Mouse (Mus musculus) stomach, postnatal 0 days (tissue): ENCODE measurements at regions not wholly inside any gene's neighbourhood (a gene's known extent, or its start where the extent isn't known, plus 50 kb on each side); places are given as distances from the start of the nearest gene placed in this dataset.

Experiments
- ATAC-seq: fragments of 200-750 bp; cut with Nextera tagmentation; 2 replicates; pipeline ENCODE4 v1.8.0; 2017; ENCODE audit not compliant: low FRiP score, low TSS enrichment
- DNase-seq: peaks from one replicate; pipeline ENCODE4 v3.0.0-alpha.2; 2016; ENCODE audit warnings: low spot score
- H3K27ac ChIP-seq: fragments of 300-500 bp; sonication (generic); replicated peaks from 2 replicates; pipeline ENCODE4 v1.5.1; 2014; ENCODE audit warnings: mild to moderate bottlenecking, control low read depth
- H3K27me3 ChIP-seq: fragments of 300-500 bp; sonication (generic); 2 replicates; pipeline ENCODE4 v1.6.1; 2014; ENCODE audit warnings: low read length; ENCODE audit not compliant: control insufficient read depth, insufficient read depth
- H3K36me3 ChIP-seq: fragments of 300-500 bp; sonication (generic); 2 replicates; pipeline ENCODE4 v1.6.1; 2014; ENCODE audit warnings: low read length, mixed read lengths; ENCODE audit not compliant: control insufficient read depth, insufficient read depth
- H3K4me1 ChIP-seq: fragments of 300-500 bp; sonication (generic); replicated peaks from 2 replicates; pipeline ENCODE4 v1.6.1; 2014; ENCODE audit warnings: antibody characterized with exemption; ENCODE audit not compliant: control insufficient read depth, insufficient read depth
- H3K4me2 ChIP-seq: fragments of 300-500 bp; sonication (generic); replicated peaks from 2 replicates; pipeline ENCODE4 v1.6.1; 2014; ENCODE audit warnings: low read depth, mild to moderate bottlenecking, control low read depth, moderate library complexity
- H3K4me3 ChIP-seq: fragments of 300-500 bp; sonication (generic); 2 replicates; pipeline ENCODE4 v1.5.1; 2014; ENCODE audit warnings: low read depth, low read length, control low read depth
- H3K9ac ChIP-seq: fragments of 300-500 bp; sonication (generic); 2 replicates; pipeline ENCODE4 v1.6.1; 2014; ENCODE audit warnings: mild to moderate bottlenecking, low read length, control low read depth, mixed read lengths
- H3K9me3 ChIP-seq: fragments of 300-500 bp; sonication (generic); 2 replicates; pipeline ENCODE4 v1.6.1; 2016; ENCODE audit warnings: low read length; ENCODE audit not compliant: control insufficient read depth
- CTCF ChIP-seq: IDR thresholded peaks from 2 replicates; pipeline ENCODE4 v1.5.1; 2016; ENCODE audit warnings: antibody characterized with exemption, low read depth, mild to moderate bottlenecking, moderate library complexity
- EP300 ChIP-seq: optimal IDR thresholded peaks from 2 replicates; pipeline ENCODE3; 2016; ENCODE audit warnings: antibody characterized with exemption
- WGBS: fragments of 180-500 bp; shearing (Covaris S2); extraction: QIAGEN DNeasy Blood & Tissue Kit; methylation state at CpG from one replicate; pipeline ENCODE4 v1.1.7; 2014; 5-methylcytosine and 5-hydroxymethylcytosine counted together

DNA sequence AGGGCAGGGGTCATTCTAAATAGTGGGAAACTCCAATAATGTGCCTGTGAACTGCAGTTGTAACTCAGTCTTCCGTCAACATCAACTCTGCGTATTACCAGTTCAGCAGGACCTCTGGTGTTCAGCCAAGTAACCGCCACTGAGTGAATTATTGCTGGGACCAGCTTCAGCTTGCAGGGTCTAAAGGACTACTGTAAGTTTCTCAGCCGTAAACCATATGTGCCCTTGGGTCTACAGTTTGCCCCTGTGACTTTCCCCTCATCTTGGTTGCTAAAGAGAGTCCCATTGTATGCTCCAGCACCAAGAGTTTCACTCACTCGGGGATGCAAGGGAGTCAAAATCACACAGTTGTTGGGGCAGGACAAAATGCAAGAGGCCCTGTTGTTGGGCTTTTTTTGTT lies 399.6 kb upstream of the Atp11b start:
- no peaks in the 10 kb centered on the region for H3K4me1 ChIP-seq
- H3K27ac ChIP-seq, result no peak overlapping the region
- 40% methylated on average over 5 of the region's 5 CpGs for WGBS
- H3K4me3 ChIP-seq, result no peak overlapping the region
- ATAC-seq, result no peak
- H3K4me2 ChIP-seq, result no peak overlapping the region
- DNase-seq, result no peak
- H3K36me3 ChIP-seq, result no peaks in the 10 kb centered on the region
- no peak overlapping the region for H3K9ac ChIP-seq
- H3K27me3 ChIP-seq, result no peaks in the 10 kb centered on the region
- TF ChIP-seq EP300, result no peak
- TF ChIP-seq CTCF, result no peak
- H3K9me3 ChIP-seq, result no peaks in the 10 kb centered on the region

DNA sequence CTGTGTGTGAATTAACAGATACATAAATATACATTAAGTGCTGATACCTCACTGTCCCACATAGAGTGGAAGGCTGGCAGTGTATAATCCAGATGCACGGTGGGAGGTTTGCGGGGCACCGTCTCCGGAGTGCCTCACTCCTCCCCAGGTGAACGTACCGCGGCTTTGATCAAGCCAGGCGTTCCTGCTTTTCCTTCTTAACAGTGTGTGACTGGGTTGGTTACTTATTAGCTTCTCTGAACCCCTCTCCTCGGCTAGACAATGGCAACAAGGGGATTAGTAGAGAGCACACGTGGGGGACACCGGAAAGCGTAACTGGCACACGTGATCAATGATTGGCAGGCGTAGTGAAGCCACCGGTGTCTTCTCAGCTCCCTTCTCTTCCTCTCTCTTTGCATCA lies 396.8 kb upstream of the Atp11b start:
- DNase-seq, result no peak
- H3K4me2 ChIP-seq, result no peak overlapping the region
- no peaks in the 10 kb centered on the region for H3K27me3 ChIP-seq
- no peaks in the 10 kb centered on the region for H3K36me3 ChIP-seq
- H3K4me1 ChIP-seq, result no peaks in the 10 kb centered on the region
- no peak overlapping the region for H3K9ac ChIP-seq
- TF ChIP-seq CTCF, result no peak
- no peak for TF ChIP-seq EP300
- no peak overlapping the region for H3K27ac ChIP-seq
- ATAC-seq, result no peak
- no peaks in the 10 kb centered on the region for H3K9me3 ChIP-seq
- 58% methylated on average over 15 of the region's 15 CpGs for WGBS
- H3K4me3 ChIP-seq, result no peak overlapping the region

DNA sequence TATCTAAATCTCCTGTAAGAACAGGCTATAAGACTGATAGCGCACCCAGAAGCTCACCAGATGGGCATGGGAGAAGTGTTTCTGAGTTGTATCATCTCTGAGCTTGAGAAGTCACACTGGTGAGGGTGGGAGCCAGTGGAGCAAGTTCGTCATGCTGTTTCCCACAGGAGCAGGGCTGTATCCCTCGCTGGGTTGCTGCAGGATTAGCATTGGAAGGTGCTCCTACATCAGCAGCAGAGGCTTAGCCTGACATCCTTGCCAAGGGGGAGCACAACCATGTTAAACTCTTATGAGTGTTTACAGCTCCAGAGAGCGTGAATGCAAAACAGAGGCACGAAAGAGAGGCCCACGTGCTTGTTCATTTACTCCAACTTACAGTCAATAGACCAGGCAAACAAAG lies 395.4 kb upstream of the Atp11b start:
- WGBS, result 59% methylated on average over 6 of the region's 6 CpGs
- no peak for DNase-seq
- Histone ChIP-seq H3K27ac (no peak overlapping the region), H3K27me3 (no peaks in the 10 kb centered on the region), H3K9me3 (no peaks in the 10 kb centered on the region), H3K9ac (no peak overlapping the region), H3K4me2 (no peak overlapping the region), H3K4me1 (no peaks in the 10 kb centered on the region), H3K4me3 (no peak overlapping the region), H3K36me3 (no peaks in the 10 kb centered on the region)
- TF ChIP-seq EP300 (no peak), CTCF (no peak)
- ATAC-seq, result no peak

DNA sequence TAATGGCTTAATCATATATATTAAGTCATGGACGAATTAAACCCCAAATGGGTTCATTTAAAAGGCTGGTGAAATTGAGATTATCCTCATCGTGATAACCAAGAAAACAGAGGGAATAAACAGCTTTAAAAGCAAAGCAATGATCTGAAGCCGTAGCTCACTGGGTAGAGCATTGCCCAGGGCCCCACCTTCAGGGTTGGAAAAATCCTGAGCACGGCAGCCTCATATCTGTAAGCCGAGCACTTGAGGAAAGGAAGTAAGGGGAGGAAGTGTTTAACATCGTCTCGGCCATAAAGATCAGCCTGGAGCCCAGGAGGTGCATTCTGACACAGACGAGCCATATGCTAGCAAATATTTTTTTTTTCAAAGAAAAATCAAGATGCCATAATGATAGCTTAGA lies 394.6 kb upstream of the Atp11b start:
- Histone ChIP-seq H3K27me3 (no peaks in the 10 kb centered on the region), H3K4me2 (no peak overlapping the region), H3K27ac (no peak overlapping the region), H3K4me3 (no peak overlapping the region), H3K9ac (no peak overlapping the region), H3K9me3 (no peaks in the 10 kb centered on the region), H3K36me3 (no peaks in the 10 kb centered on the region), H3K4me1 (no peaks in the 10 kb centered on the region)
- no peak for DNase-seq
- no peak for ATAC-seq
- TF ChIP-seq EP300, result no peak
- no peak for TF ChIP-seq CTCF
- 32% methylated on average over 8 of the region's 8 CpGs for WGBS

DNA sequence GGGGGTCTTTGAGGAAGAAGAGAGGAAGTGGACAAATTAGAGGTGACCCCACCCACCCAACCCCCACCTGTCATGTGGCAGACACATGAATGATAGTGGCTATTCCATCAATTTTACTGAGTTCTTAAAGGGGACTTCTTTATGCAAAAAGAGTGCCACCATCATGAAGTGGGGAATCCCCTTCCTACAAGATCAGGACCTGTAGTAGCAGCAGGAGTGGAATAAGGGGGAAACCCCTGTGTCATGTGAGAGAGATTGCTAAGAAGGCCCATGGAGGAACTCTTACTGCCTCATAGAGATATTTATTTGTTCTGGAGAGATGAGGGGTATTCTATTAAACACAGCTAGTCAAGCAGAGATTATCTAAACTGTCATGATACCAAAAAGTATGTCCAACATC lies 393.4 kb upstream of the Atp11b start:
- DNase-seq, result no peak
- no peak overlapping the region for H3K9ac ChIP-seq
- no peak overlapping the region for H3K4me2 ChIP-seq
- no peaks in the 10 kb centered on the region for H3K9me3 ChIP-seq
- no peaks in the 10 kb centered on the region for H3K27me3 ChIP-seq
- TF ChIP-seq CTCF (no peak), EP300 (no peak)
- H3K4me3 ChIP-seq, result no peak overlapping the region
- no peak for ATAC-seq
- no peaks in the 10 kb centered on the region for H3K36me3 ChIP-seq
- H3K27ac ChIP-seq, result no peak overlapping the region
- no peaks in the 10 kb centered on the region for H3K4me1 ChIP-seq

DNA sequence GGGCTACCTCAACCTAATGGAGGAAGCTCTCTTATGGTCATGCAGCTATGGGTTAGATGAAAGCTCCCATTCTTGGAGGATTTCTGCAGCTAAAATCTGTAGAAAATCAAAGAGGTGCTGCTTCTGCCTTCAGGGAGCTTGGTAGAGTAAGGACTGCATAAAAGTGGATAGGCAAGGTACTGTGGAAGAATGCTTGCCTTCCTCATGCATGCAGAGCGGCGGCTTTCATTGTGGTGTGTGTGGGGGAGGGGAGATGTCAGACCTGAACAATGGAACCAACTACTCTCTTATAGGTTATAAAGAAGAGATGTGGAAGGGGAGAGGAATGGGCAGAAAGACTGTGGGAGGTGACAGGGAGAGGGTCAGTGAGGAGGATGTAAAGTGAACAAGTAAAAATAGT lies 392.8 kb upstream of the Atp11b start:
- H3K4me1 ChIP-seq, result no peaks in the 10 kb centered on the region
- no peaks in the 10 kb centered on the region for H3K27me3 ChIP-seq
- H3K9ac ChIP-seq, result no peak overlapping the region
- WGBS, result 80% methylated on average over 2 of the region's 2 CpGs
- H3K9me3 ChIP-seq, result no peaks in the 10 kb centered on the region
- H3K4me3 ChIP-seq, result no peak overlapping the region
- no peak for DNase-seq
- H3K4me2 ChIP-seq, result no peak overlapping the region
- H3K27ac ChIP-seq, result no peak overlapping the region
- TF ChIP-seq EP300 (no peak), CTCF (no peak)
- no peaks in the 10 kb centered on the region for H3K36me3 ChIP-seq
- no peak for ATAC-seq
